Mouse (Mus musculus) cerebellum, adult 8-10 months (tissue): ENCODE data around the gene Lrrc55.

Source experiments
- DNase-seq: peaks from one replicate; pipeline ENCODE4 v3.0.0; 2022

Lrrc55 gene

DNA sequence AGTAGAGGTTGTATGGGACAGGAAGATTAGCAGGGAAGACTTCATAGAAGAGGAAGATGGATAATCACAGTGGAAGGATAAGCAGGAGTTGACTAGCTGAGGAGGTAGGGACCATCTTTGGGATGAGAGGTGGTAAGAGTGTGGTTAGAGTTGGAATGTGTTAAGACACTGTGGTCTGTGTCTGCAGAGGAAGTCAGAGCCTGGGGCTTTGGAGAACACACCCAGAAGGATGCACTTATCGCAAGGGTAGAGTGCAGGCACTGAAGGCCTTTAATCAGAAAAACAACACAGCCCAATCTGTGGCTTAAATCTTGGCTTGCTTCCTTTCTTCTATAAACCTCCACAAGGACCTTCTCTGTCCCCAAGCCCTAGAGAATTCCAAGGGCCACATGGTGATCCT lies 28.7 kb downstream of the Lrrc55 start:
- no peak for DNase-seq

DNA sequence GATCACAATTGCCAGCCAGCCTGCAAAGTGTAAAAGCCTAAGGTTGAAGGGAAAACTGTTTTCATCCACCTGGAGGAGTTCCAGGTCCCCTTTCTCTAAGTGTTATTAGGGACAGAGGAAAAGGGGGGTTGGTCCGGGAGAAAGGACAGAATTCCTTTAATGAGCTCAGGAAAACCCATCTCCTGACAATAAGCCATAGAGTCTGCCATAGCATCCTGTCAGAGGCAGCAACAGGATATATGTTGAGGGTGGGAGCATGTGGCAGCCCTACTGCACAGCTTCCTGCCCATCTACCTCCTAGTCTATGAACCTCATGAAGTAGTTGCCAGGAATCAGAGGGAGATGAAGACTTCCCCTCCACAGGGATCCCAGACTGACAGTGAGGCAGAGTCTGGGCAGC lies 29.4 kb downstream of the Lrrc55 start:
- DNase-seq: no peak

DNA sequence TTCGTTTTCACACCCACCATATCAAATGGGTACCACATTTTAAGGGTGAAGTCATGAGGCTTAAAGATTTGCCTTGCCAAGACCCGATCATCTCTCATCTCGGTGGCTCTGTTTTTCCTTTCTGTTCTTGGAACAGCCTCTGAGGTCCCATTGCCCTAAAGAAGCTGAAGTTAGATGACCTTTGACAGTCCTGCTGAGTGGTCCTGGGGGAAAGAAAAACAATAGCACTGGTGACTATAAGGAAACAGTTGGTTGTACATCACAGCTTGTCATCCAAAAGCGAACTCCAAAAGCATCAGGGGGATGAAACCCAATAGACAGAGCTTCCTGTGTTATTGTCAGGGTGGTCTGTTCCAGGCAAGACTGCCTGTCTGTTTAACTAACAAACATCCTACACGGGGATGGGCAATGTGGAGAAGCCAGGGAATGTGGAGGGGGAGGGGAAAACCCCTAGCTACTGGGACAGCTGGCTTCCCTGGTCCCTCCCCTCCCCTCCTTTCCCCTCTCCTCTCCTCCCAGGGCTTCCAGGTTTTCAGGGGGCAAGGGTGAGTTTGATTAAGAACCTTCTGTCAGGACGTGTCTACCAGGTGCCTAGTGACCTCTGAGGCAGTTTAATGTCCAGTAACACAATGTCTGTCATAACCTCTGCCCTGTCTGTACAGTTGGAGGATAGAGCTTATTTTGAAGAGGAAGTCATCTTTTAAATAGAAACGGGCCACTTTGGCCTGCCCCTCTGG lies 33.5 kb downstream of the Lrrc55 start:
- DNase-seq: no peak

DNA sequence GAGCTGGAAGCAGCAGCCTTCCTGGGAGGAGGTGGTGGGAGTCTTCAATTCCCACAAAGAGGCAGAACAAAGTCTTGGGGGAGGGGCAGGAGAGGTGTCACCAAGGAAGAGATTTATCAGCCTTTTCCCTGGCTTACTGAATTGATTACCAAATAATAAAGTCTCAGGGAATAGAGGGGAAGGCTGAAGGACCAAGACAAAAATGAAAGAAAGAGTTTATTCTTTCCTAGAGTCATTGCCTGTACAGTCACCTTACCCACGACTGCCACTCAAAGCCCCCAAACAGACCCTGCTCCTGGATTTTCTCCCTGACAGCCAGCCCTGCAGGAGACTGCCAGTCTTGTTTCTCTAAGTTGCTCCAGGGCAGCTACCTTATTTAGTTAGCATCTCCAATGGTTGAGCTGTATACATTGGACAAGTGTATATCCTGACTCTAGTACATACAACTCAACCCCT lies 35.3 kb downstream of the Lrrc55 start:
- DNase-seq: no peak

DNA sequence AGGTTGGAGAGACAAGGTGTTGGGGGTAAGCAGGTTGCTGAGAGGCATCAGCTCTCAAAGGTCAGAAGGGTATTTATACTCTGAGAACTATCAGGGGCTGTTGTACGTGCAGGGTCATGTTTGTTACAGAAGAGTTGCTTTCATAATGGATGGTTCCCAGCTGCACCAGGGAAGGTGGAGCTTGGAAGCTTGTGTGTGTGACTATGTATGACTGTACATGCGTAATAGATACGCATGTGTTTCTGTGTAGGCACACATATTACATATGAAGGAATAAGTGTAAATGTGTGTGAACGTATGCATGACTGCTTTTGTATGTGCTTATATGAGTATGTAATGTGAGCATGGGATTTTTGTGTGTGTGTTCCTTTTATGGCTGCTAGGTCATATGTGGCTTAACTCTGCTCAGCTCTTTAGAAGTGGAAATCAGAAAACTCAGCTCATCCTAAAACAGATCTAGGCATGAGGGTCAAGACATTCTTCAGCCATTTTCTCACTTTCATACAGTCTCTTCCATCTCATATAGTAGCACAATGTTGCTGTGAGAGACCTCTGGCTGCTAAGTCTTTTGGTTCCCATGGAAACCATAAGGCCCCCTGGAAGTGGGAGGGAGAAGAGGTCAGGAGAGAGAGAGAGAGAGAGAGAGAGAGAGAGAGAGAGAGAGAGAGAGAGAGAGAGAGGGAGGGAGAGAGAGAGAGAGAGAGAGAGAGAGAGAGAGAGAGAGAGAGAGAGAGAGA lies 35.9 kb downstream of the Lrrc55 start:
- no peak for DNase-seq

DNA sequence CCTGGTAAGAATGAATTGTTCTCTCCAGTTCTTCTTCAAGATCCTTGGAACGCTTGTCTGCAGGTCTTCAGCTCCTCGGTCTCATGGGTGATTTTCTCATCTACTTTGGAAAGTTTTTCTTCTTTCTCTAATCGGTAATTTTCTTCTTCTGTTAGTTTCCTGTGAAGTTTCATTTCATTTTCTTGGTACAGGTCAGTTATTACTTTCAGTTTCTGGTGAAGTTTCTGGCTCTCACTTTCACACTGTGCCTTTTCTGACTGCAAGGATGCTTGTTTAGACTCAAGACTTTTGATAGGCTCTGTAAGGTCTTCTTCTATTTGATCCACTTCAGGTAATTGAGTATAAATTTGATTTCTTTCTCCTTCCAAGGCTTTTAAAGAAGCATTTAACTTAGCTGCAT lies 39.6 kb downstream of the Lrrc55 start:
- DNase-seq: no peak

DNA sequence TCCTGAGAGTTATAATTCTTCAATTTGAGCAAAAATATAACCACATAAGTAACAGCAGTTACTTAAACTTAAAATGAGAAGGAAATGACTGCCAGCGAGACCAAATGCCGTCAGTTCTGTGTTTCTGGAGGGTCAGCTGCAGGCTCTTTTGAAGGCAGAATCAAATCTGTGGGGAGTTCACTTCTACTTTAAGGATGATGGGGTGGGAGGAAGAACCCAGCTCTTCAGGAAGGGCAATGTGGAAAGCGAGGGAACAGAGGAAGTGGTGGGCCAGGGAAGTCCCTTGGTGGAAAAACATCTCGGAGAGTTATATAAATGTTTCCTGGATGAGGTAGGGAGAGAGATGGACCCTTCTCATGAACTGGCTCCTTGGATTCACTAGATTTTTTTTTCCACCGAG lies 40.9 kb downstream of the Lrrc55 start:
- DNase-seq: no peak

DNA sequence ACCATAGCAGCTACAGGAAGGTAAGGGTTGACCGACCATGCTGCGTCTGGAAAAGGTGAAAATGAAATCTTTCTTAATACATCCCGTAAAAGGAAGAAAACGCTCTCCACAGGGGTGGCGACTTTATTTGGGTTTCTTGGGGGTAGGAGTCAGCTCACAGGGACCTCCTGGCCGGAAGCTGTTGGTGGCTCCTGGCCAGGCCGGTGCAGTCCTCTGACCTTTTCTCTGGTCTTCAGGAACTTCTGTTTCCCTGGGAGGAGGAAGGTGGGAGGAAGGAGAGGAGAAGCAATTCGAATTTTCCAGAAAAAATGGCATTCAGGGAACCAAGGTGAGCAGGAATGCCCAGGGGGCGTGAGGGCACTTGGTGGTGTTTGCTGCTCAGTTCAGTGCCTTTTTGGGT lies 41.7 kb downstream of the Lrrc55 start:
- DNase-seq: no peak

DNA sequence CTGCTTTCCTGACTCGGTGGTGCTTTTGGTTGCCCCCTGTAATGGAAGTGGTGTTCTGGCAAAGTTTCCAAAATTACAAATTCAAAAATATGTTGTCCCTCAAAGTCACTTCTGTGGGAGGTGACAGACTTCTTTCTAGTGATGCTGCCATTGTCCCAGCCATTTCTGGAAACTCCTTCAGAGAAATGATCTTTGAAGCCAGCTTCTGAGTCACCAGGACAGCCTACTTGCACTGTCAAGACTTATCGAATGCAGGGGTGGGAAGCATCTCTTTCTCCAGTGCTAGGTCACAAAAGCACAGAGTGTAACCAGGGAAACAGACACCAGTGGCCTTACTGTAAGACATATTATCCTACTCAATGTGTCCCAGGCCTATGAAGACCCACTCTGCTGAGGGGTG lies 45.8 kb downstream of the Lrrc55 start:
- no peak for DNase-seq

DNA sequence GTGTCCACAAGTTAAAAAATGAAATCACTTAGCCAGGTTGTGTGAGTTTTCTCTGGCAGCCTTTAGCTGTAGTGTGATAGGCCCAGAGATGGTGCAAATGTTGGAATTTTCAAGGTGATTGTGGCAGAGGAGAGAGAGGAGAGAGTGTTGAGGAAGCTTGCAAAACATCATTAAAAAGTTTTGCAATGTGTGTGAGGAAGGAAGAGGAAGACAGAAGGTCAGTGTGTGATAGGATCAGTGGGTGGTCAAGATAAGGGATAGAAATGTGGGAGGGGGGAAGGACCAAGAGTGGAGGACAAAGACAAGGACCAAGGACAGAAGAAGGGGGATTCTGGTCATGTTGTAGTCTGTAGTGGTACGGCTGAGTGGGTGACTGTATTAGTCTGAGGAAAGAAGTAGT lies 46.6 kb downstream of the Lrrc55 start:
- no peak for DNase-seq

DNA sequence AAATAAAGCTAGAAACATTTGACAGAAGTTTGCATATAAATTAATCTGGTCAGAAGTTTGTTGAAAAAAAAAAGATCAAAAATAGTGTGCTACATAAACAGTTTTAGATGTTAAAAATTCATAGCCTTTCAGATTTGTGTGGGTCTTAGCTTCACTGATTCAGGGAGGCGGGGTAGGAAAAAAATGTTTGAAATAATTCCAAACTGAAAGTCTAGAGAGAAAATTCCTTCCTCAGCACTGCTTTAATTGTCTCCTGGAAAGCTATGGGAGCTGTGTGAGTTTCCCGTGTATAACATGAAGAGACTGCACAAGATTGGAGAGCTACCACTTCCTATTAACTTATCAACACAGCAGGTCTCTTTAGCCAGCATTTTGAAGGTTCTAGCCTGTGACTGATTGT lies 49.5 kb downstream of the Lrrc55 start:
- no peak for DNase-seq

DNA sequence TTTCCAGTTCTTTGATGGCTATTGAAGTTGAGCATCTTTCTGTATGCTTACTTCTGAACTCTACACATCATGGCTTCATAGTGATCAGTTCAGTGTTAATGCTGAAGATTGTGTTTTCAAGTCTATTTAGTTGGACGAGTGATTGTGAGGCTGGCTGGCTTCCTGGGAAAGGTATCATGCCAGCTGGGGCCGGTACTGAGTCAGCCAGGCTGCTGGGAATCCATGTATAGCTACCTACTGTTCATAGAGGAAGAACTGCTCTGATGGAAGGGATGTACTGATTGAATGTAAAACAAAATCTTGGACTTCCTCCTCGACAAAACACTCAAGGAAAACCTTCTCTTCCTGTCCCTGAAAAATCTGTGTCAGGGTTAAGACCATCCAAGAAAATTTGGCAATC lies 51.7 kb downstream of the Lrrc55 start:
- no peak for DNase-seq

DNA sequence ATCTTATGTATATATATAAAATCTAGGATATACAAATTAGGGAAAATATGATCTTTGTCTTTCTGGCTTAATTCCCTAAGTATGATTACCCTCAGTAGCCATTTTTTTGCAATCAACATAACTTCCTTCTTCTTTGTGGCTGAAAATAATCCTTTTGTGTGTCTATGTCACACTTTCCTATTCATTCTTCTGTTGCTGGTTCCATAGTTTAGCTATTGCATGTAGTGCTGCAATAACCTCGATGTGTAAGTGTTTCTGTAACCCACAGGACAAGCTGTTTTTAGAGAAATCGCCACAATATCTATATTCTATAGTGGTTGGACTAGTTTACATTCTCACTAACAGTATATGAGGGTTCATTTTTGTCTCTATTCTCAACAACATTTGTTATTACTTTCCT lies 52.1 kb downstream of the Lrrc55 start:
- no peak for DNase-seq

DNA sequence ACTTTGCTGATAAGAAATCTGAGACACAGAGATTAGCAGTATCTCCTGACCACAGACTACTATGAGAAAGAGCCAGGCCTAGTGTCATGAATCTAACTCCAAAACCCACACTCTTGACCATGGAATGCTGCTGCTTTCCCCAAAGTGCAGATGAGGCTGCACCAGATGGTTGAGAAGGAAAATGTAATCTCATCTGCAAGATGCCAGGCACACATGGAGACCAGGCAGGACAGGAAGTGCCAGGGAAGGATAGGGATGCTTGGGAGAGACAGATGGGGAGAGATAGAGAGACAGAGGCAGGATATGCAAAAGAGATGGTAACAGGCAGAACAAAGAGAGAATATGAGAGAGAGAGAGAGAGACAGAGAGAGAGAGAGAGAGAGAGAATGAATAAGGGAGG lies 56.2 kb downstream of the Lrrc55 start:
- no peak for DNase-seq

DNA sequence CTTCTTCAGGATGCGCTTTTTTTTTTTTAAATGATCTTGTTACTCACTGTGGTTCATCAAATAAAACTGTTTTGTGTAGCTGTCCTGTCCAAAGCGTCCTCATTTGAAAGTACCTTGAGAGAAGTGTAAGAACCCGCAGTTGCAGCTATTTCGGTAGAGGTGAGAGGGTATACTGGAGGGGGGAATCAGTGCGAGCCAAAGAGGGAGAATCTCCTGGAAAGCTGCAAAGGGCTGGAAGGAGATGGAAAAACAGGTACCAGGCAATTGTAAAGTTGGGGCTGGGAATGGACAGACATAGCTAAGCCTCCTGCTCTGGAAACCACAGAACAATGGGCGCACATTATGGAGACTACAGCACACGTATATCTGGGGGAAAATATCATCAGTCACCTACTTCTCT lies 57.2 kb downstream of the Lrrc55 start:
- no peak for DNase-seq

DNA sequence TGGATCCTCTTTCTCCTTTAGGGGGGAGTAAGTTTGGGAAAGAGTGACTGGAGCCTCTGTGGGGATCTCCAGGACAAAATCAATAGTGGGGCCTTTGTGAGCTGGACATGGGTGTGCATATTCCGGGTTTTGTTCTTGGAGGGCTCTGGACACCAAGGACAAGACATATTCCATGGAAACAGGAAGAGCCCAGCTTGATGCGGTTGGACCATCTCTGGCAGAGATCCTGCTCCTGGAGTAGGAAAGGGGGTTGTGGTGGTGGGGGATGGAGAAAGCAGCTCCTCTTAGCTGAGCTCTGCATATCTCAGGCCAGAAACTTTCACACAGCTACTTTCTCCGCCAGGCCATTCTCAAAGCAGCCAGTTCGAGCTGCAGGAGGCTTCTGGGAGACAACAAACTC lies 57.6 kb downstream of the Lrrc55 start:
- no peak for DNase-seq

DNA sequence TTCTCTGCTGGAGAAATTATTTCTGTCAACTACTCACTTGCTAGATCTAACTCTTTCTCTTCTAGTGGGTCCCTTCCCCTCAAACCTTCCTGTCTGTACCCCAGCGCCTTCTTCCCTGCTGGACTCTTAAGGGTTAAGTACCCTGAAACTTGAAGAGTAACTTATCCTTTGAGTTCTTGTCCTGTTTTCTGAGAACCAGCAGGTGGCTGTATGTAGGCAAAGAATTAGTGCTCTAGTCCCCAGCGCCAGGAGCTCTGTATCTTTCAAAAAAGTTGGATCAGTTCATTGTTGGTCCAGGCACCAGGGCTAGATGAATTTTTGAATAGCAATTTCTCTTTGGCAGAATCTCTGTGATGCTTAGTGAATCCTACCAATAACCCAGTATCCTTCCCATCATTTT lies 58.9 kb downstream of the Lrrc55 start:
- DNase-seq: no peak

DNA sequence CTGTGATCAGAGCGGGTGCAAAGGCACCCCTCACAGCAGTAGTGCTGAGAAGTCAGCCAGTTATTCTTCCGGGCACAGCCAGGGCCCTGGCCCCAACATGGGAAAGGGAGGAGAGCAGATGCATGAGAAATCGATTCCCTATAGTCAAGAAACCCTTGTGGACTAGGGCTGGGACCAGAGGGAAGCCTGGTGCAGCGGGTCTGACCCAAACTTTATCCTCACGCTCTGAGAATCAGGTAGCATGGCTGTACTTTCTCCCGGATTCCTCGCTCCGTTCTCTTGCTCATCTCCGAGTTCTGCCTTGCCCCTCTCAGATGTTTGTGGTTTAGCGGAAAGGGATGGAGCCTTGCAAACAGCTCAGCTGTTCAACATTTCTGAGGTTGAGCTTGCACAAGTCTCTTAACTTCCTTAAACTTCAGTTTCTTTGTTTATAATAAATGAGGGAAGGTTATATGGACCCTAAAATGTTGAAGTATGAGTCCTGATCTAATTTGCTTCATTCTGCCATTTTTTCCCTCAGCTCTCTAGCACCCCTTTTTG lies 59.3 kb downstream of the Lrrc55 start:
- DNase-seq: no peak

DNA sequence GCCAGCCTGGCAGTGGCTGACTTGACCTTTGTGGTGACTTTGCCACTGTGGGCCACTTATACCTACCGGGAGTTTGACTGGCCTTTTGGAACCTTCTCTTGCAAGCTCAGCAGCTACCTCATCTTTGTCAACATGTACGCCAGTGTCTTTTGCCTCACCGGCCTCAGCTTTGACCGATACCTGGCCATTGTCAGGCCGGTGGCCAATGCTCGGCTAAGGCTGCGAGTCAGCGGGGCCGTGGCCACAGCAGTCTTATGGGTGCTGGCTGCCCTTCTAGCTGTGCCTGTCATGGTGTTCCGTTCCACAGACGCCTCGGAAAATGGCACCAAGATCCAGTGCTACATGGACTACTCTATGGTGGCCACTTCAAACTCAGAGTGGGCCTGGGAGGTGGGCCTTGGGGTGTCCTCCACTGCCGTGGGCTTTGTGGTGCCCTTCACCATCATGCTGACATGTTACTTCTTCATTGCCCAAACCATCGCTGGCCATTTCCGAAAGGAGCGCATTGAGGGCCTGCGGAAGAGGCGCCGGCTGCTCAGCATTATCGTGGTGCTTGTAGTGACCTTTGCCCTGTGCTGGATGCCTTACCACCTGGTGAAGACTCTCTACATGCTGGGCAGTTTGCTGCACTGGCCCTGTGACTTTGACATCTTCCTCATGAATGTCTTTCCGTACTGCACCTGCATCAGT lies 60.0 kb downstream of the Lrrc55 start:
- no peak for DNase-seq

DNA sequence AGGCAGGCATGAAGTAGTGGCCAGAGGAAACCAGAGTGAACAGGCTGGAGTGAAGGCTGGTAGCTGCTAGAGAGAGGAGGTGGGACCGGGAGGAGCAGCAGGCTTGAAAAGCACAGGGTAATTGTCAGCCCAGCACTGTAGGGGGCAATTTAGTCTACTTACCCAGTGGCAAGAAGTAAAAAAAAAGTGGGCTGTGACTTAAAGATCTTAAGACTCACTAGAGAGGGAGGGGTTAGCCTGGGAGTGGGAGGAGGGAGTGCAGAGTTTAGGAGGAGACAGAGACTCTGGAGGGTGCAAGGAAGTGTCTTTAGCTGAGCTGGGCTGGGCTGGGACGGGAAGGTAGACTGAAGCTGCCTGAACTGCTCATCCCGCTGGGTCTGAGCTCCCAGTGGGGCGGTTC lies 60.9 kb downstream of the Lrrc55 start, which contains the start of gene Aplnr:
Aplnr (plus strand) TSS at position 137 of the 400 bp plus-strand sequence.
- no peak for DNase-seq

DNA sequence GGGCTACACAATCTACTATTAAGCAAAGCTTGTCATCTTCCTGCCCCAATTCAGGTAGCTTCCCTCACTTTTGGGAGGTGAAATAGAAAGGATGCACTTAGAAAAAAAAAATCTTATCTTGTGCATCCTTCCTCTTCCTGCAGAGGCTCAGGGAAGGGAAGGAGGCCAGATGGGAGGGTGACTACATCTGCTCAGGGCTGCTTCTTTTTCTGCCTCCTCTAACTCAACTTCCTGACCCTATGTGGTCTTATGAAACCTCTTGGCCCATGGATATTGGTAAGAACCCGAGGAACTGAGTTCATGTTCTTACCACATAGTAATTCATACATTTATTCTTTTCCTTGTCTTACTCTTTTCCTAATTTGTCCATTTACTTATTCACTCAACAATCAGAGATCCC lies 61.9 kb downstream of the Lrrc55 start:
- no peak for DNase-seq

DNA sequence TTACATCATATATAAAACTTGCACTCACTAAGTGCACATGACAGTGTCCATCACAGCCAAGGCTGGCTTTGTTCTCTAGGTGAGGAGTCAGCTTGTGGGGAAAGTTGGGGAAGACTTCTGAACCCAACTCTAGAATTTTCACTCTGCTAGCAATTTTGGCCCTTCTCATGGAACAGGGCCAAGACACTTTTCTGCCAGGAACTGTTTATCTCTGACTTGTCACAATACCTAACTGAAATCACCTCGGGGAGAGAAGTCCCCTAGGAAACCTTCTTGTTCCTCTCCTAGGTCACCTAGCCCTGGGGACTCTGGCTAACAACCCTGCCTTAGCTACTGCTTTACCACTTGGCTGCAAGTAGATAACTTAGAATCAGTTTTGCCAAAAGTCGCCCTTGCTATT lies 64.8 kb downstream of the Lrrc55 start:
- no peak for DNase-seq

DNA sequence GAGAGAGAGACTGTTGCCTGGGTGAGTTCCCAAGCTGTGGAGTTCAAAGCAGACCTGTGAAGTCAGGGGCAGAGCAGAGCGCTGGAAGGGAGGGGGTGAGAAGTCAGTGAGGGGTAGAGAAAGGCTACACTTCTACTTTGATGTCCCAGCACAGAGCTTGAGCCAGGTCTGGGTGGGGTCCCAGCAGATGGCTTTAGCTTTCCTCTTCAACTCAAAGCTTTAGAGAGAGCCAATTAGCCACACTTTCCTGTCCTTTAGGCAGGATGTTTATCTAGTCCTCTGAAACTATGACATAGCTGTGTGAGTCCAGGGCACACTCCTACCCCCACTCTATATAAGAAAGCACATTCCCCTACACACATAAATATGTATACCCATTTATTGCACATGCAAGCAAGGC lies 65.3 kb downstream of the Lrrc55 start:
- DNase-seq: no peak

DNA sequence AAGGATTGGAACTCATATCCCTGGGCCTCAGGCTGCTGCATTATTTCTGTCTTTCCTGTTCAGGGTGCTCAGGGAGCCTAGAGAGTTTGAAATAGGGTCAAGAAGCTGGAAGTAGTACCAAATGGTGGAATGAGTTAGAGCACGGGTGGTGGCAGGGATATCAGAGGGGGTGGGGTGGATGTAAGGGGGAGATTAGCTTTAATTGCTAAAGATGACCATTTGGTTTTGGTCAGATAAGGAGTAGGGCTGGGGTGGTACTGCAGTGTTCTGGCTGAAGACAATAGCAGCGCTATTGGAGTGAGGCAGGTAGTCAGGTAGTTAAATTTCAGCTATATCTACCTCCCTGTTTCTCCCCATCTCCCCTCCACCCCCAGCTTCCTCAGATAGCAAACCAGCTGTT lies 65.8 kb downstream of the Lrrc55 start:
- no peak for DNase-seq
